Mouse (Mus musculus): ENCODE results near the gene Gnao1.
A peak's percentile ranks its signal among the peaks of the same experiment; 100 is the strongest.

Gene Gnao1

GRCm38 (mm10) chr8:93893556-93893955, 83.8 kb downstream of the Gnao1 start:
- no peak for DNase-seq (ENCODE audit: low spot score in 2 of 2)

- DNase-seq (ENCODE audit: low spot score in 2 of 2) = no peak
Measured at GRCm38 (mm10) chr8:93896841-93897551, 87.2 kb downstream of the Gnao1 start.

GRCm38 (mm10) chr8:93898570-93898969, 88.8 kb downstream of the Gnao1 start:
- DNase-seq (ENCODE audit: low spot score in 2 of 2) = no peak

- no peak for DNase-seq (ENCODE audit: low spot score in 2 of 2)
Measured at GRCm38 (mm10) chr8:93902040-93902439, 92.3 kb downstream of the Gnao1 start.

GRCm38 (mm10) chr8:93906961-93907360, 97.2 kb downstream of the Gnao1 start:
- no peak for DNase-seq (ENCODE audit: low spot score in 2 of 2)

- DNase-seq (ENCODE audit: low spot score in 2 of 2) = no peak
Measured at GRCm38 (mm10) chr8:93907987-93908441, 98.2 kb downstream of the Gnao1 start.

GRCm38 (mm10) chr8:93908546-93908945, 98.8 kb downstream of the Gnao1 start:
- DNase-seq (ENCODE audit: low spot score in 2 of 2) = no peak

- no peak for DNase-seq (ENCODE audit: low spot score in 2 of 2)
Measured at GRCm38 (mm10) chr8:93911715-93912555, 102.2 kb downstream of the Gnao1 start.

- DNase-seq (ENCODE audit: low spot score in 2 of 2) = no peak
Measured at GRCm38 (mm10) chr8:93917859-93918421, 108.2 kb downstream of the Gnao1 start.

GRCm38 (mm10) chr8:93918580-93918979, 108.8 kb downstream of the Gnao1 start:
- no peak for DNase-seq (ENCODE audit: low spot score in 2 of 2)

- DNase-seq (ENCODE audit: low spot score in 2 of 2) = no peak
Measured at GRCm38 (mm10) chr8:93919422-93919821, 109.7 kb downstream of the Gnao1 start.

GRCm38 (mm10) chr8:93919916-93920589, 110.3 kb downstream of the Gnao1 start:
- DNase-seq (ENCODE audit: low spot score in 2 of 2) = no peak

- DNase-seq (ENCODE audit: low spot score in 2 of 2) = no peak
Measured at GRCm38 (mm10) chr8:93920590-93920948, 110.8 kb downstream of the Gnao1 start.

GRCm38 (mm10) chr8:93923897-93924334, 114.2 kb downstream of the Gnao1 start:
- DNase-seq (ENCODE audit: low spot score in 2 of 2) = no peak

- no peak for DNase-seq (ENCODE audit: low spot score in 2 of 2)
Measured at GRCm38 (mm10) chr8:93925513-93925912, 115.7 kb downstream of the Gnao1 start.

GRCm38 (mm10) chr8:93929233-93929632, 119.5 kb downstream of the Gnao1 start:
- DNase-seq (ENCODE audit: low spot score in 2 of 2) = no peak

- no peak for DNase-seq (ENCODE audit: low spot score in 2 of 2)
Measured at GRCm38 (mm10) chr8:93931336-93931735, 121.6 kb downstream of the Gnao1 start.

- DNase-seq (ENCODE audit: low spot score in 2 of 2) = peak; percentile 73 to 88
Measured at GRCm38 (mm10) chr8:93932873-93933272, 123.1 kb downstream of the Gnao1 start.

- no peak for DNase-seq (ENCODE audit: low spot score in 2 of 2)
Measured at GRCm38 (mm10) chr8:93933288-93933687, 123.5 kb downstream of the Gnao1 start.

GRCm38 (mm10) chr8:93938193-93938592, 128.4 kb downstream of the Gnao1 start:
- DNase-seq (ENCODE audit: low spot score in 2 of 2) = no peak

GRCm38 (mm10) chr8:93940542-93941423, 131.0 kb downstream of the Gnao1 start:
- DNase-seq (ENCODE audit: low spot score in 2 of 2) = no peak

Measured in spleen, postnatal 4 days (tissue).